Mouse (Mus musculus): ENCODE data around the gene Prpf8. TPM values are rescaled to one million over a fixed set of nuclear protein-coding genes. Genes with fewer than 3 reads are reported as not detected.

Gene Prpf8
- polyA plus RNA-seq (2015; fragmentation: Nextera tagmentation; extraction: Ambion mirVana) = 64.0 and 66.2 TPM in 2 replicates

DNA sequence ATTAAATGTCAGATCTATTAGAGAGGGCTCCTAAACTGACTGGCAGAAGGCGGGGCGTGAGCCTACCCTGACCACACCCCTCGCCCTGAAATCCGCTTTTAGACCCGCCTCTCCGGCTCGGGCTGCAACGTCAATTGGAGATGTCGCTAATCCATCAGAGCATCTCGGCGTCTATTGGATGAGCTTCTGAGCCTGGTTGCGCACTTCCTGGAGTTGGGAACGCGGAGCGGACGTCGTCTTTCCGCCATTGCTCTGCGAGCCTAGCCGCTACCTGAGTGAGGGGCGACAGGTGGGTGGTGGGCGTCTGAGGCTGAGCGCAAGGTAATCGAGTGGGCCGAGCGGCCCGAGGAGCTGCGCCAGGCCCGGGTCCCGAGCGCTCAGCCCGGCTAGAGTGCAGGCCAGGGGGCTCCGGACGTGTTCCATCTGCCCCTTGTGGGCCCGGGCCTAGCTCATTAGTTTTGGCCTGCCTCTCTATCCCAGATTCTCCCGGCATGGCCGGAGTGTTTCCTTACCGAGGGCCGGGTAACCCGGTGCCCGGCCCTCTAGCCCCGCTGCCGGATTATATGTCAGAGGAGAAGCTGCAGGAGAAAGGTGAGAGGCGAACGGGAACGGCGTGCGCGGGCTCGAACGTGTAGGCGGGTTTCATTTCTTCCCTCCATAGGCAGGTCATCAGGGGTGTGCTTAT, at the start of gene Prpf8:
Prpf8 (plus strand) TSS at position 216 of the 685 bp plus-strand sequence.
- Histone ChIP-seq H3K9ac (replicated peaks; ENCODE audit: low read length) (peak within 1 kb of the TSS; percentile 100), H3K4me2 (replicated peaks; ENCODE audit: low read depth, low read length) (peak within 1 kb of the TSS; percentile 99), H3K4me1 (ENCODE audit: insufficient read depth, low read length) (peaks cover 12% of the 10 kb centered on the region), H3K9me3 (ENCODE audit: low read length) (no peaks in the 10 kb centered on the region), H3K4me3 (ENCODE audit: low read length) (peak within 1 kb of the TSS; percentile 100), H3K27ac (ENCODE audit: low read length) (peak within 1 kb of the TSS; percentile 54), H3K36me3 (ENCODE audit: insufficient read depth, low read length) (peaks cover 27% of the 10 kb centered on the region), H3K27me3 (ENCODE audit: insufficient read depth, low read length) (no peaks in the 10 kb centered on the region)
- WGBS = under 1% methylated on average over 52 of the region's 52 CpGs
- peak; percentile 99 for ATAC-seq (ENCODE audit: low FRiP score, low TSS enrichment)

DNA sequence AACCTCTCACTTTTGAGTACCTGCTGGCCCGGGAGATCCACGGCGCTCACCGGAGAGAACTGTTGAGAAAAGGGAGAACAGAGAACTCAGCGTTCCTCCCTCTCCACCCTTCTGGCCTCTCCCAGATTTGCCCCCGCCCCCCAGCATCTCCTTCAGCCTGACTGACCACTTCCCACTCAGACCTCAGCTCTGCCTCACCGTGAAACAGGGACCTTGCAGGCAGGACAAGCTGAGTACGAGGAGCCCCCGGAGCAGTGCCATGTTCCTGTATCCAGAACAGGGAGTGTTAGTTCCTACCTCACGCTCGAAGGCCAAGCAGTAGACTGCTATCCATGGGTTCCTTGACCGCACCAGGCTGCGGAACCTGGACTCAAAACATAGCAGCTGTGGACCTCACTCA, 48.4 kb upstream of the Prpf8 start:
- WGBS = 82% methylated on average over 13 of the region's 13 CpGs
- no peak overlapping the region for H3K27ac ChIP-seq (ENCODE audit: low read length)

DNA sequence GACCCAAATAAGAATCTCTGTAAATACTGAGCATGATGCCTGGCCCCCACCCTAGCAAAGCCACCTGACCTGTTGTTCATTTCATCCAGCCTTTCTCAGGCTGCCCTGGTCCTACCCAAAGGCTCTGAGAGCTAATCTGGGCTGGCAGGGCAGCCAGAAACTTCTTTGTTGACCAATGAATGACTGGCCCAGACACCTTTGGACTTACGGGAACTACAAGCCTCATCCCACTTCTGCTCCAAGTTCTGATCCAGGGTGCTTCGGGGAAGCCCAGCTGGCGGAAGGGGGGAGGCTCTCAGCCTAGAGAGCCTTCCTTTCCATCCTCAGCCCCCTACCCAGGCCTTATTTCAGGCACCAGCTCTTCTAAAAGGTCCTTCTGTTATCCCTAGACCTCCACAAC, 47.8 kb upstream of the Prpf8 start:
- Histone ChIP-seq H3K9me3 (ENCODE audit: low read length) (peaks cover 5% of the 10 kb centered on the region), H3K4me3 (ENCODE audit: low read length) (no peak overlapping the region), H3K9ac (replicated peaks; ENCODE audit: low read length) (no peak overlapping the region), H3K36me3 (ENCODE audit: insufficient read depth, low read length) (0 out of 2 replicates have a peak, but pooled peaks cover 3% of the 10 kb centered on the region), H3K4me1 (ENCODE audit: insufficient read depth, low read length) (no peaks in the 10 kb centered on the region), H3K27ac (ENCODE audit: low read length) (no peak overlapping the region), H3K27me3 (ENCODE audit: insufficient read depth, low read length) (no peaks in the 10 kb centered on the region), H3K4me2 (replicated peaks; ENCODE audit: low read depth, low read length) (no peak overlapping the region; the same call in 1 of the 2 replicates)
- ATAC-seq (ENCODE audit: low FRiP score, low TSS enrichment) = no peak
- WGBS = 79% methylated on average over 3 of the region's 3 CpGs

More for the DNA sequence above, 48.4 kb upstream of the Prpf8 start:
- Histone ChIP-seq H3K36me3 (ENCODE audit: insufficient read depth, low read length) (0 out of 2 replicates have a peak, but pooled peaks cover 3% of the 10 kb centered on the region), H3K4me2 (replicated peaks; ENCODE audit: low read depth, low read length) (no peak overlapping the region), H3K27me3 (ENCODE audit: insufficient read depth, low read length) (no peaks in the 10 kb centered on the region), H3K9me3 (ENCODE audit: low read length) (peaks cover 5% of the 10 kb centered on the region), H3K4me3 (ENCODE audit: low read length) (no peak overlapping the region), H3K4me1 (ENCODE audit: insufficient read depth, low read length) (no peaks in the 10 kb centered on the region), H3K9ac (replicated peaks; ENCODE audit: low read length) (no peak overlapping the region)
- ATAC-seq (ENCODE audit: low FRiP score, low TSS enrichment) = no peak

DNA sequence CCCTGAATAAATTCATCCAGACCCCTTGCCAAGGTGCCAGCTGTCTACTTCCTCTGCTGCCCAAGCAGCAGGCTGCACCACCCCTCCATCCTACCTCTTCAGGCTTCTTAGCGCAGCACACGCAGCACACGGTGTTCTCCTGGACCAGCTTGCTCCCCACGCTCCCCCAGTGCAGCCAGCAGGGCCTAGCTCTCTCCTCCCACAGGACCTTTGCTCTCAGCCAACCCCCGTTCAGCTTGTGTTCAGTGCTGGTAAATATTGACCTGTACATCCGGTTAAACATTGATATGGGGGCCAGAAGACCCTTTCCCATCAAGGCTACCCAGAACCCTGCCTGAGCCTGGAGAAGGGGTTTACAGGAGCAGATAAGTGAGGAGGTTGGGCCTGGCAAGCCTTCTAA, 47.3 kb upstream of the Prpf8 start, which contains the start of gene Serpinf2:
Serpinf2 (minus strand) TSS at position 229 of the 400 bp plus-strand sequence.
- Histone ChIP-seq H3K9me3 (ENCODE audit: low read length) (peaks cover 2% of the 10 kb centered on the region), H3K4me1 (ENCODE audit: insufficient read depth, low read length) (no peaks in the 10 kb centered on the region), H3K27me3 (ENCODE audit: insufficient read depth, low read length) (no peaks in the 10 kb centered on the region), H3K36me3 (ENCODE audit: insufficient read depth, low read length) (0 out of 2 replicates have a peak, but pooled peaks cover under 1% of the 10 kb centered on the region), H3K27ac (ENCODE audit: low read length) (no peak within 1 kb of the TSS), H3K9ac (replicated peaks; ENCODE audit: low read length) (no peak within 1 kb of the TSS), H3K4me3 (ENCODE audit: low read length) (no peak within 1 kb of the TSS), H3K4me2 (replicated peaks; ENCODE audit: low read depth, low read length) (no peak within 1 kb of the TSS; the same call in 1 of the 2 replicates)
- WGBS = 65% methylated on average over 6 of the region's 6 CpGs
- ATAC-seq (ENCODE audit: low FRiP score, low TSS enrichment) = peak; percentile 55; the same call in 1 of the 2 replicates

DNA sequence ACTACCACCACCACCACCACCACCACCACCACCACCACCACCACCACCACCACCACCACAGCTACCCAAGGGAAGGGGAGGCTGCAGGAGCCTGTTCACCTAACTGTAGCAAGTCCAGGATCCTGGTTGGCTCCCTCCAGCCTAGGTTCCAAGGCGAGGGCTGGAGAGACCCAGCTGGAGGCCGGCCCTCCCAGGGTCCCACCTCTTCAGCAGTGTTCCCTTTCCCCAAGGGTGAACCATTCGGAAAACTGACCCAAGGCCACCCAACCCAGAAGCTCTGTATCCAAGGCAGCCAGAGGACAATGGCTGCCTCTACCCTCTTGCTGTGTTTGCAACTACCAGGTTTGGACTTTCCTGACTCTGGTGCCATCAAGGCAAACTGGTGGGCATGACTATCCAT, 46.7 kb upstream of the Prpf8 start:
- Histone ChIP-seq H3K27ac (ENCODE audit: low read length) (no peak overlapping the region), H3K36me3 (ENCODE audit: insufficient read depth, low read length) (no peaks in the 10 kb centered on the region), H3K27me3 (ENCODE audit: insufficient read depth, low read length) (no peaks in the 10 kb centered on the region), H3K4me2 (replicated peaks; ENCODE audit: low read depth, low read length) (no peak overlapping the region), H3K4me1 (ENCODE audit: insufficient read depth, low read length) (no peaks in the 10 kb centered on the region), H3K9me3 (ENCODE audit: low read length) (no peaks in the 10 kb centered on the region), H3K4me3 (ENCODE audit: low read length) (no peak overlapping the region), H3K9ac (replicated peaks; ENCODE audit: low read length) (no peak overlapping the region)
- 95% methylated on average over 3 of the region's 3 CpGs for WGBS
- ATAC-seq (ENCODE audit: low FRiP score, low TSS enrichment) = no peak

DNA sequence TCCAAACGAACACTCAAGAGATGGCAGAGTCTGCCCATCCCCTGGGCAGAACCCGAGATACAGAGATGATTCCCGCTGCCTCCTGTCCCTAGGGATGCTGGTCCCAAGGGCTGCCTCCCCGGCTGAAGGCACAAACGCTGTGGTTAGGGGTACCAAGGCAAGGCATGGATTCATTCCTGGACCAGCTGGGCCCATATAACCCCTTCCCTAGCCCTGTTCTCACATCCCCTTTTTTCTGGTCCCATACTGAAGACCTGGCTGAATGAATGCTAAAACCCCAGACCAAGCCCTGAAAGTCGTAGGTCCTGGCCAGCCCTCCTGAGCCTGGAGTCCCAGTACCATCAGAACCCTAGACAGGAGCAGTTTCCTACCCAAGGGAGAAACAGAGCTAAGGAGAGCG, 45.6 kb upstream of the Prpf8 start:
- no peaks in the 10 kb centered on the region for H3K4me1 ChIP-seq (ENCODE audit: insufficient read depth, low read length)
- ATAC-seq (ENCODE audit: low FRiP score, low TSS enrichment) = no peak
- H3K36me3 ChIP-seq (ENCODE audit: insufficient read depth, low read length) = peaks cover 7% of the 10 kb centered on the region; the same call in 1 of the 2 replicates
- H3K9me3 ChIP-seq (ENCODE audit: low read length) = no peaks in the 10 kb centered on the region
- WGBS = 80% methylated on average over 7 of the region's 7 CpGs
- no peak overlapping the region for H3K9ac ChIP-seq (replicated peaks; ENCODE audit: low read length)
- no peaks in the 10 kb centered on the region for H3K27me3 ChIP-seq (ENCODE audit: insufficient read depth, low read length)
- no peak overlapping the region for H3K27ac ChIP-seq (ENCODE audit: low read length)
- no peak overlapping the region for H3K4me3 ChIP-seq (ENCODE audit: low read length)
- no peak overlapping the region for H3K4me2 ChIP-seq (replicated peaks; ENCODE audit: low read depth, low read length)

DNA sequence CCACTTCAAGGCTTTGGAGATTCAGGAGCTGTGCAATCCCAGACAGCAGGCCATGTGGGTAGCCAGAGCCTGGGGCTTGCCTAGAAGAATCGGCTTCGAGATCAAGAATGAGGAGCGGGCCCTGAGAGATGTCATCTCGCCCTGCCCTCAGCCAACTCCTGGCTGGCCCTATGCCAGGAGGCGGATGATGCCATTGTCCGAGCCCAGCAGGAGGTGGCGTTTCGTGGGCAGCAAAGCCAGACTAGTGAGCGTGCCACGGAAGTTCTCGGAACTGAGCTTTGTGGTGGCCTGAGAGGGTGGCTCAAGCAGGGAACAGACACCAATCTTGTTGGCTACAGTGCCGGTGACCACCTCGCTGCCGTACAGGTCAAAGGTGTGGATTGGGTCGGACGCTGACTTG, 45.0 kb upstream of the Prpf8 start:
- Histone ChIP-seq H3K27me3 (ENCODE audit: insufficient read depth, low read length) (no peaks in the 10 kb centered on the region), H3K36me3 (ENCODE audit: insufficient read depth, low read length) (peaks cover 7% of the 10 kb centered on the region; the same call in 1 of the 2 replicates), H3K9ac (replicated peaks; ENCODE audit: low read length) (no peak overlapping the region), H3K4me2 (replicated peaks; ENCODE audit: low read depth, low read length) (no peak overlapping the region), H3K4me1 (ENCODE audit: insufficient read depth, low read length) (no peaks in the 10 kb centered on the region), H3K9me3 (ENCODE audit: low read length) (no peaks in the 10 kb centered on the region), H3K4me3 (ENCODE audit: low read length) (no peak overlapping the region), H3K27ac (ENCODE audit: low read length) (no peak overlapping the region)
- ATAC-seq (ENCODE audit: low FRiP score, low TSS enrichment) = no peak
- WGBS = 92% methylated on average over 16 of the region's 16 CpGs

DNA sequence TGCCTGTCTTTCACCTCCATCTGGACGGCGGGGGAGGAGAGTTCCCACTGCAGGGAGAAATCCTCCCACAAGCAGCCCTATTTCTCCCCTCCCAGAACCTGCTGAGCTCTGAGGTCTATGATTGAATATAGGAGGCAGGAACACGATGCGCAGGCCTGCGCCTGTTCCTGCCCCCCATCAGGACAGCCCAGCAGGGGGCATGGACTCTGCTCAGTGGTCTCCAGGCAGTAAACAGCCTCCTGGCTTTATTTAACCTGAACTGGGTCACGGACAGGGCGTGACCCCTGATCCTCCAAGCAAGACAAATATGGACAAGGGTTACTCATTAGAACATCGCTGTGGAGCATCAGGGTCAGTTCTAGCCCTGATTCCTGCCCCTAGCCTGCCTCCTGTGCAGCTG, 42.9 kb upstream of the Prpf8 start:
- WGBS = 40% methylated on average over 8 of the region's 8 CpGs
- peak; percentile 89 for ATAC-seq (ENCODE audit: low FRiP score, low TSS enrichment)

DNA sequence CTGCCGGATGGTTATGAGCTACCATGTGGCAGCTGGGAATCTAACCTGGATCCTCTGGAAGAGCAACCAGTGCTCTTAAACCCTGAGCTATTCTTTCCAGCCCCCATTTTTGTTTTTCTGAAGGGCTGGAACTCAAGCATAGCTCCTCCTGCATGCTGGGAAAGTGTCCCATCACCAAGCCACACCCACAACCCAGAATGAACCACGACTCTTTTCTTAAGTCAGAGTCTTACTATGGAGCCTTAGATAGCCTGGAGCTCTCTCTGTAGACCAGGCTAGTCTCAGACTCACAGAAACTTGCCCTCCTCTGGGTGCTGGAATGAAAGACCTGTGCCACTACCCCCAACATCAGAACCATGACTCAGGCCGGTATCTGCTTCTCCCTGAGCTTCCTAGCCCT, 38.0 kb upstream of the Prpf8 start:
- no peaks in the 10 kb centered on the region for H3K27me3 ChIP-seq (ENCODE audit: insufficient read depth, low read length)
- no peak overlapping the region for H3K4me3 ChIP-seq (ENCODE audit: low read length)
- no peak overlapping the region for H3K4me2 ChIP-seq (replicated peaks; ENCODE audit: low read depth, low read length)
- H3K27ac ChIP-seq (ENCODE audit: low read length) = no peak overlapping the region
- no peak for ATAC-seq (ENCODE audit: low FRiP score, low TSS enrichment)
- H3K4me1 ChIP-seq (ENCODE audit: insufficient read depth, low read length) = peaks cover under 1% of the 10 kb centered on the region
- no peak overlapping the region for H3K9ac ChIP-seq (replicated peaks; ENCODE audit: low read length)
- 86% methylated on average over 3 of the region's 3 CpGs for WGBS
- H3K36me3 ChIP-seq (ENCODE audit: insufficient read depth, low read length) = peaks cover 21% of the 10 kb centered on the region
- no peaks in the 10 kb centered on the region for H3K9me3 ChIP-seq (ENCODE audit: low read length)

More for the DNA sequence above, 42.9 kb upstream of the Prpf8 start:
- Histone ChIP-seq H3K4me3 (ENCODE audit: low read length) (no peak overlapping the region), H3K9ac (replicated peaks; ENCODE audit: low read length) (no peak overlapping the region), H3K27ac (ENCODE audit: low read length) (no peak overlapping the region), H3K4me2 (replicated peaks; ENCODE audit: low read depth, low read length) (no peak overlapping the region), H3K9me3 (ENCODE audit: low read length) (no peaks in the 10 kb centered on the region), H3K36me3 (ENCODE audit: insufficient read depth, low read length) (peaks cover 15% of the 10 kb centered on the region), H3K4me1 (ENCODE audit: insufficient read depth, low read length) (no peaks in the 10 kb centered on the region), H3K27me3 (ENCODE audit: insufficient read depth, low read length) (no peaks in the 10 kb centered on the region)

DNA sequence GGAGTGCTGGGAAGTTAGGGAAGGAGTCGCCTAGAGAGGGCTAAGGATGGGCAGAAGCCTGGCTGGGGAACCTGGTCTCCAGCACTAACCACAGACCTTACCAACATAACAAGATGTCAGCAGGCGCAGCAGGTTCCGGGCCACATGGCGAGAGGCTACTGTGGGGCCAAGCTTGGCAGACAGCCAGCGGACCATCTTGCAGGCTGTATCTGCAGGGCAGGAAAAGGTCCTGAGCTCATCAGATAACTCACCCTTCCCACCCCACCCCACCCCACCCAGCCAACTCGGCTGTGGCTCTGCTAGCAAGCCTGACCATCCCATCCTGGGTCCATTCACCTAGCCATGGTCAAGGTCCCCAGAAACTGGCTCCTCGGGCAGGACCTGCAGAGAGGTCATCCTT, 36.9 kb upstream of the Prpf8 start:
- no peak for ATAC-seq (ENCODE audit: low FRiP score, low TSS enrichment)
- 73% methylated on average over 7 of the region's 7 CpGs for whole genome bisulfite sequencing
- Histone ChIP-seq H3K36me3 (ENCODE audit: insufficient read depth, low read length) (peaks cover 21% of the 10 kb centered on the region), H3K4me1 (ENCODE audit: insufficient read depth, low read length) (peaks cover 7% of the 10 kb centered on the region), H3K27ac (ENCODE audit: low read length) (no peak overlapping the region), H3K4me3 (ENCODE audit: low read length) (no peak overlapping the region), H3K4me2 (replicated peaks; ENCODE audit: low read depth, low read length) (no peak overlapping the region), H3K27me3 (ENCODE audit: insufficient read depth, low read length) (no peaks in the 10 kb centered on the region), H3K9me3 (ENCODE audit: low read length) (no peaks in the 10 kb centered on the region), H3K9ac (replicated peaks; ENCODE audit: low read length) (no peak overlapping the region)
